Mouse (Mus musculus) urinary bladder, postnatal 10 days (tissue): Measurements from ENCODE around the gene Ptpra.

Source experiments
- DNase-seq: peaks from one replicate; pipeline ENCODE4 v3.0.0; 2022; ENCODE audit warnings: low spot score

Gene Ptpra

GRCm38 (mm10) chr2:130442162-130442561 is 7.9 kb upstream of the Ptpra start:
- DNase-seq, result no peak

GRCm38 (mm10) chr2:130448449-130448848 is 1.6 kb upstream of the Ptpra start:
- no peak for DNase-seq

GRCm38 (mm10) chr2:130449021-130449793 is 871 bp upstream of the Ptpra start:
- DNase-seq, result no peak

GRCm38 (mm10) chr2:130450434-130450796 is 337 bp downstream of the Ptpra start:
- DNase-seq, result no peak

GRCm38 (mm10) chr2:130451086-130451726 is 1.1 kb downstream of the Ptpra start:
- DNase-seq, result no peak

- DNase-seq, result no peak
Measured at GRCm38 (mm10) chr2:130451727-130452090, 1.6 kb downstream of the Ptpra start.

GRCm38 (mm10) chr2:130452266-130452665 is 2.2 kb downstream of the Ptpra start:
- no peak for DNase-seq

GRCm38 (mm10) chr2:130453421-130453820 is 3.3 kb downstream of the Ptpra start:
- DNase-seq, result no peak

GRCm38 (mm10) chr2:130454748-130455370 is 4.8 kb downstream of the Ptpra start:
- DNase-seq, result no peak

GRCm38 (mm10) chr2:130457871-130458270 is 7.8 kb downstream of the Ptpra start:
- no peak for DNase-seq

GRCm38 (mm10) chr2:130459576-130459975 is 9.5 kb downstream of the Ptpra start:
- no peak for DNase-seq

GRCm38 (mm10) chr2:130461287-130462071 is 11.4 kb downstream of the Ptpra start:
- DNase-seq, result no peak

GRCm38 (mm10) chr2:130466438-130466837 is 16.4 kb downstream of the Ptpra start:
- DNase-seq, result no peak

GRCm38 (mm10) chr2:130469366-130469765 is 19.3 kb downstream of the Ptpra start:
- DNase-seq, result no peak

- no peak for DNase-seq
Measured at GRCm38 (mm10) chr2:130469935-130470334, 19.9 kb downstream of the Ptpra start.

- DNase-seq, result no peak
Measured at GRCm38 (mm10) chr2:130472908-130473510, 22.9 kb downstream of the Ptpra start.

GRCm38 (mm10) chr2:130475764-130476163 is 25.7 kb downstream of the Ptpra start:
- no peak for DNase-seq

- DNase-seq, result no peak
Measured at GRCm38 (mm10) chr2:130476666-130477297, 26.7 kb downstream of the Ptpra start.

GRCm38 (mm10) chr2:130482177-130482576 is 32.1 kb downstream of the Ptpra start:
- DNase-seq, result no peak

- DNase-seq, result no peak
Measured at GRCm38 (mm10) chr2:130482700-130483099, 32.6 kb downstream of the Ptpra start.

- DNase-seq, result no peak
Measured at GRCm38 (mm10) chr2:130484206-130484605, 34.1 kb downstream of the Ptpra start.

- no peak for DNase-seq
Measured at GRCm38 (mm10) chr2:130488002-130488401, 37.9 kb downstream of the Ptpra start.
